Comparison of ENCODE assay signal across 10 mouse cellular contexts in the genomic region with DNA sequence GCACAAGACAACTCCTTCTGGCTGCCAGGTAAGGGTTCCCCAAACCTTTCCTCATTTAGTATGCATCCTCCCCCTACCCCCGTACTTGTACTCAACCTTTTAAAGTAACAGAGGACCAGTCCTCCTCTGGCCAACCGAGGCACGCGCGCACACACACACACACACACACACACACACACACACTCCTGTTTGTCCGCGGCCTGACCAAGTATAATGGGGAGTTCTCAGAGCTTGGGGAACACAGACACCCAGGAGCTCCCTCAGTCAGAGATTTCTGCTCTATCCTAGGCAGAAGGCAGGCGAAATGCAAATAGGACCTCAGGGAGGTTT. TPM values are rescaled to one million over a fixed set of nuclear protein-coding genes. Genes with fewer than 3 reads are reported as not detected.
A peak's percentile ranks its signal among the peaks of the same experiment; 100 is the strongest.
DNase-seq lines count a peak whose midpoint lies in the region; ATAC-seq and TF ChIP-seq lines count a peak whose summit lies in the region.
"Had no signal": no experiment of that assay in that cellular context is flagged by ENCODE, and none has a peak within 500 bp of the region (broad histone marks: within the 10 kb centered on the region; RNA-seq: fewer than 3 reads in every experiment).

No protein-coding gene starts in this region.

- no peaks in the 10 kb centered on the region for H3K9me3 ChIP-seq in kidney, embryonic 16.5 days (ENCODE audit: low read length)
- no peaks in the 10 kb centered on the region for H3K9me3 ChIP-seq in embryonic facial prominence, embryonic 15.5 days (replicated peaks)
- H3K9me3 ChIP-seq in intestine, embryonic 15.5 days, result no peaks in the 10 kb centered on the region
- H3K9me3 ChIP-seq in midbrain, postnatal 0 days (ENCODE audit: low read length), result no peaks in the 10 kb centered on the region

- 0 out of 2 replicates have a peak, but pooled peaks cover 4% of the 10 kb centered on the region for H3K27me3 ChIP-seq in kidney, embryonic 16.5 days (ENCODE audit: insufficient read depth, low read length)
- H3K27me3 ChIP-seq in embryonic facial prominence, embryonic 15.5 days, result peaks cover 19% of the 10 kb centered on the region
- H3K27me3 ChIP-seq in intestine, embryonic 15.5 days (replicated peaks), result peaks cover 13% of the 10 kb centered on the region
- peaks cover 13% of the 10 kb centered on the region; the same call in 1 of the 2 replicates for H3K27me3 ChIP-seq in midbrain, postnatal 0 days (ENCODE audit: insufficient read depth, low read length)

- H3K36me3 ChIP-seq in kidney, embryonic 16.5 days (ENCODE audit: insufficient read depth, low read length), result no peaks in the 10 kb centered on the region
- no peaks in the 10 kb centered on the region for H3K36me3 ChIP-seq in embryonic facial prominence, embryonic 15.5 days
- H3K36me3 ChIP-seq in intestine, embryonic 15.5 days, result no peaks in the 10 kb centered on the region
- no peaks in the 10 kb centered on the region for H3K36me3 ChIP-seq in midbrain, postnatal 0 days (ENCODE audit: insufficient read depth, low read length)

- H3K4me3 ChIP-seq in kidney, embryonic 16.5 days (ENCODE audit: low read length), result peak overlapping the region; percentile 60
- peak overlapping the region; percentile 49 for H3K4me3 ChIP-seq in embryonic facial prominence, embryonic 15.5 days (replicated peaks)
- H3K4me3 ChIP-seq in intestine, embryonic 15.5 days (replicated peaks), result peak overlapping the region; percentile 47
- H3K4me3 ChIP-seq in midbrain, postnatal 0 days (ENCODE audit: low read depth, low read length), result peak overlapping the region; percentile 44
- H3K4me3 ChIP-seq: myocyte had no signal

- DNase-seq in kidney, postnatal 14 days, result no peak
- DNase-seq in midbrain, postnatal 0 days (ENCODE audit: low spot score), result no peak
- DNase-seq in thymus, adult 18-20 months, result no peak
- DNase-seq in embryo, embryonic 10 days (ENCODE audit: low spot score), result no peak
- DNase-seq in right cerebral cortex, postnatal 25 days, result no peak

- TF ChIP-seq CTCF in midbrain, postnatal 0 days (IDR thresholded peaks at IDR 0.05), result no peak

- 13% methylated on average over 8 of the region's 8 CpGs for WGBS in kidney, embryonic 16.5 days
- 14% methylated on average over 8 of the region's 8 CpGs for WGBS in embryonic facial prominence, embryonic 15.5 days
- WGBS in intestine, embryonic 15.5 days, result 21% methylated on average over 8 of the region's 8 CpGs
- WGBS in midbrain, postnatal 0 days, result 9% methylated on average over 8 of the region's 8 CpGs

- no peak for ATAC-seq in kidney, embryonic 16.5 days (ENCODE audit: low FRiP score, low TSS enrichment)
- no peak for ATAC-seq in embryonic facial prominence, embryonic 15.5 days (ENCODE audit: insufficient number of reproducible peaks, low FRiP score, low TSS enrichment, low read depth)
- ATAC-seq in intestine, embryonic 15.5 days, result no peak
- no peak for ATAC-seq in midbrain, postnatal 0 days (ENCODE audit: low FRiP score)

- H3K27ac ChIP-seq in kidney, embryonic 16.5 days (ENCODE audit: low read length), result peak overlapping the region; percentile 88
- H3K27ac ChIP-seq in embryonic facial prominence, embryonic 15.5 days (replicated peaks), result 0 out of 2 replicates have a peak overlapping the region, but pooled peaks have one; percentile 60
- H3K27ac ChIP-seq in intestine, embryonic 15.5 days, result no peak overlapping the region
- H3K27ac ChIP-seq in midbrain, postnatal 0 days (ENCODE audit: low read depth, low read length), result no peak overlapping the region

- H3K4me2 ChIP-seq in kidney, embryonic 16.5 days (replicated peaks; ENCODE audit: low read depth, low read length), result peak overlapping the region; percentile 97
- H3K4me2 ChIP-seq in embryonic facial prominence, embryonic 15.5 days (replicated peaks), result peak overlapping the region; percentile 93
- peak overlapping the region; percentile 97 for H3K4me2 ChIP-seq in intestine, embryonic 15.5 days (replicated peaks)
- H3K4me2 ChIP-seq in midbrain, postnatal 0 days (ENCODE audit: low read depth, low read length, poor library complexity, severe bottlenecking), result peak overlapping the region; percentile 93

- peaks cover 17% of the 10 kb centered on the region for H3K4me1 ChIP-seq in kidney, embryonic 16.5 days (ENCODE audit: insufficient read depth, low read length)
- peaks cover 19% of the 10 kb centered on the region for H3K4me1 ChIP-seq in embryonic facial prominence, embryonic 15.5 days
- H3K4me1 ChIP-seq in intestine, embryonic 15.5 days (replicated peaks), result no peaks in the 10 kb centered on the region; the same call in none of the 2 replicates
- H3K4me1 ChIP-seq in midbrain, postnatal 0 days (ENCODE audit: insufficient read depth, low read length), result no peaks in the 10 kb centered on the region; the same call in 1 of the 2 replicates

- peak overlapping the region; percentile 80 for H3K9ac ChIP-seq in kidney, embryonic 16.5 days (replicated peaks; ENCODE audit: low read length)
- H3K9ac ChIP-seq in embryonic facial prominence, embryonic 15.5 days, result peak overlapping the region; percentile 57; the same call in 1 of the 2 replicates
- peak overlapping the region; percentile 61 for H3K9ac ChIP-seq in intestine, embryonic 15.5 days
- H3K9ac ChIP-seq in midbrain, postnatal 0 days (replicated peaks; ENCODE audit: low read length, poor library complexity, severe bottlenecking), result no peak overlapping the region

RNA-seq across cellular contexts. Expression of gene Kcnj1, which starts 36.4 kb away (rescaled TPM):
- polyA plus RNA-seq in kidney, embryonic 16.5 days (2015; fragmentation: Nextera tagmentation; extraction: Ambion mirVana), result 18.8 and 19.2 TPM in 2 replicates
- 0.07 and 0.13 TPM in 2 replicates for polyA plus RNA-seq in embryonic facial prominence, embryonic 15.5 days (2015; fragmentation: Nextera tagmentation; extraction: Ambion mirVana)
- not detected in 2 replicates for polyA plus RNA-seq in intestine, embryonic 15.5 days (2015; fragmentation: Nextera tagmentation; extraction: Ambion mirVana)
- not detected in 2 replicates for total RNA-seq in midbrain, postnatal 0 days (2014; rRNA removed)
- polyA plus RNA-seq in midbrain, postnatal 0 days (2015; fragmentation: Nextera tagmentation; extraction: Ambion mirVana), result not detected in 2 replicates
- polyA plus RNA-seq: gonadal fat pad, adult 2 months; myocyte had no signal

Comparison
In these comparisons a context has a peak if more than half of its experiments do, and no peak if none do; other contexts are left out.
1. H3K27ac ChIP-seq: peak in kidney, embryonic 16.5 days (single experiment) and embryonic facial prominence, embryonic 15.5 days (single experiment); none in intestine, embryonic 15.5 days (single experiment) and midbrain, postnatal 0 days (single experiment).
2. RNA of gene Kcnj1, which starts 36.4 kb away (polyA plus RNA-seq): 18.8 to 19.2 TPM in kidney, embryonic 16.5 days; 0.07 to 0.13 TPM in embryonic facial prominence, embryonic 15.5 days, not detected in intestine, embryonic 15.5 days and not detected in midbrain, postnatal 0 days; every median in the first group is over 10 times any median in the second.
3. Peak in every context shown above with its lines, with median percentiles within 50 percentile points of each other: H3K4me2 ChIP-seq and H3K4me3 ChIP-seq.